Mouse (Mus musculus) cerebellum, postnatal 36 days (tissue): Measurements from ENCODE around the gene Cyb5r1.

ENCODE experiments used
- DNase-seq, 2 experiments: peaks; one replicate each; pipeline ENCODE4 v3.0.0; 2021 to 2022; ENCODE audit warnings: mixed read lengths in 2 of 2

The Cyb5r1 gene

DNA sequence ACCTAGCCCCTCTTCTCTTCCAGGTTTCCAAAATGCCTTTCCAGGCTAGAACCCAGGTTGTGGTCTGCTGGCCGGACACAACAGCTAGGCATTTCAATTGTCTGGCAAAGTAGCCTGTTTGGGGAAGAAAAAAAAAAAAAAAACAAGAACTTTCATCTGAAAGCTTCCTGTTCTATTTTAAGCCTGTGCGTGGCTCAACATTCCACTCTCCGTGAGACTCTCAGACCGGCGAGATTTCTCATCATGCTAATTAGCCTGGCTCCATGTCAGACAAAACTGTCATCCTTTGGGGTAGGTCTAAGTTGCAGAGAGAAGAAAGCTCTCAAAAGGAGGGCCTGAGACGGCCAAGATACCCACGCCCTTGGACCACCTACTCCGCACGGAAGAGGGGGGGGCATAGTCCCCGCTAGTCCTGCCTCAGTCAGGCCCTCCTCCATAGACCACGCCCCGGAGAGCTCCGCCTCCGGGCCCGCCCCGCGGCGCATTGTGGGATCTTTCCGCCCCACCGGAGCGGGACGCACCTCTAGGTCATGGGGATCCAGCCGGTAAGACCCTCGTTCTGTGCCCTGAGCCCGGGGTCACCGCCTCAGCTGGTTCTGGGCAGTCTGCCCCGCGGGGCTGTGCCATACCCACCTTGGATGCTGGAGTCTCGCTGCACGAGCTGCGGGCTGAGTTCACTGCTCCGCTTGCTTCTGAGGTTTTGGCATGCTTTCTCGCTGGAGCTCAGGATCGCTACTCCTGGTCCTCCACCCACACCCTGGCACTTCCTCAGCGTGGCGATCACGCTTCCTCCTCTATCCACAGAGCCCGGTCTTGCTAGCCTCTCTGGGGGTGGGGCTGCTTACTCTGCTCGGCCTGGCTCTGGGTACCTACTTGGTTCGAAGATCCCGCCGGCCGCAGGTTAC lies at the start of gene Cyb5r1:
Gene Cyb5r1, plus strand, starts transcription at position 51 of the 905 bp plus-strand sequence.
- peak; percentile 59 to 68 for DNase-seq

DNA sequence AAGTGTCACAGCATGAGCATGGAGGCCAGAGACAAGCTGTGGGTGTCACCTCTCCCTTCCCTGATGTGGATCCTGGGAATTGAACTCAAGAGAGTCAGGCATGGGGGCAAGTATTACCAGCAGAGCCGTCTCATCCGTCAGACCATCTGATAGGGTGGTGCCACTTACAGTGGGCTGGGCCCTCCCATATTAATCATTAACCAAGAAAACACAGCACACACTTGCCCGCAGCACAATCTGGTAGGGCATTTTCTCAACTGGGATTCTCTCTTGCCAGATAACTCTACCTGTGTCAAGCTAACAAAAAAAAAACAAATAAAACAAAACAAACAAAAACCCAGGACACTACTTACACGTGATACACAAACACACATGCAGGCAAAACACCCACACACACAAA lies 47.9 kb upstream of the Cyb5r1 start:
- DNase-seq: no peak

- DNase-seq: no peak
Observed at GRCm38 (mm10) chr1:134360656-134361055, 44.7 kb upstream of the Cyb5r1 start.

- DNase-seq: no peak
Observed at GRCm38 (mm10) chr1:134361195-134361856, 44.0 kb upstream of the Cyb5r1 start.

DNA sequence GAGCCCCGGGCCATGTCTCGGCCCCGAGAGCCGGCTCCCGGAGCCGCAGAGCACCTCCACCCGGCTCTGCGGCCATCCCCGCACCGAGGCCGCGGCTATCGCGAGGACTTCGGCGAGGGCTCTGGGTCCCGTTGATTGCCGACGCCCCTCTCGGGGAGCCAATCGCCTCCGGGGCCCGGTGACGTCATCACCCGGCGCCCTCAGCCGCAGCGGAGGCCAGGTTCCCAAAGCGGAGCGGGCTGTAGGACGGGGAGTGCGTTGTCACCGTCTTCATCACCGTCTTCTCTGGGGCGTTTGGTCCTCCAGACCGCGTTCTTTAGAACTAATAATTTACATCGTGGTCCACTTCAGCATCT lies 43.5 kb upstream of the Cyb5r1 start, which contains the start of gene Tmem183a:
Gene Tmem183a, minus strand, starts transcription at position 123 of the 356 bp plus-strand sequence.
- DNase-seq: peak; percentile 96 to 99

GRCm38 (mm10) chr1:134363194-134363593 lies 42.2 kb upstream of the Cyb5r1 start:
- no peak for DNase-seq

GRCm38 (mm10) chr1:134365491-134365890 lies 39.9 kb upstream of the Cyb5r1 start:
- no peak for DNase-seq

GRCm38 (mm10) chr1:134368777-134369337 lies 36.5 kb upstream of the Cyb5r1 start:
- DNase-seq: peak; percentile 53 to 59

- no peak for DNase-seq
Observed at GRCm38 (mm10) chr1:134374124-134374523, 31.2 kb upstream of the Cyb5r1 start.

GRCm38 (mm10) chr1:134381051-134381450 lies 24.3 kb upstream of the Cyb5r1 start:
- no peak for DNase-seq

- no peak for DNase-seq
Observed at GRCm38 (mm10) chr1:134381795-134382625, 23.3 kb upstream of the Cyb5r1 start.

GRCm38 (mm10) chr1:134384581-134384980 lies 20.8 kb upstream of the Cyb5r1 start:
- DNase-seq: no peak

- DNase-seq: no peak
Observed at GRCm38 (mm10) chr1:134385176-134385575, 20.2 kb upstream of the Cyb5r1 start.

GRCm38 (mm10) chr1:134385666-134386065 lies 19.7 kb upstream of the Cyb5r1 start, which contains the start of gene 4933406M09Rik:
Gene 4933406M09Rik (plus strand): TSS chr1:134385940.
- no peak for DNase-seq

GRCm38 (mm10) chr1:134393827-134394226 lies 11.5 kb upstream of the Cyb5r1 start:
- DNase-seq: no peak

GRCm38 (mm10) chr1:134398210-134398609 lies 7.1 kb upstream of the Cyb5r1 start:
- DNase-seq: no peak

GRCm38 (mm10) chr1:134399735-134400134 lies 5.6 kb upstream of the Cyb5r1 start:
- no peak for DNase-seq

GRCm38 (mm10) chr1:134406414-134406771 lies 1.0 kb downstream of the Cyb5r1 start:
- no peak for DNase-seq

GRCm38 (mm10) chr1:134408080-134408479 lies 2.7 kb downstream of the Cyb5r1 start:
- DNase-seq: no peak

GRCm38 (mm10) chr1:134411706-134412629 lies 6.6 kb downstream of the Cyb5r1 start:
- no peak for DNase-seq

DNA sequence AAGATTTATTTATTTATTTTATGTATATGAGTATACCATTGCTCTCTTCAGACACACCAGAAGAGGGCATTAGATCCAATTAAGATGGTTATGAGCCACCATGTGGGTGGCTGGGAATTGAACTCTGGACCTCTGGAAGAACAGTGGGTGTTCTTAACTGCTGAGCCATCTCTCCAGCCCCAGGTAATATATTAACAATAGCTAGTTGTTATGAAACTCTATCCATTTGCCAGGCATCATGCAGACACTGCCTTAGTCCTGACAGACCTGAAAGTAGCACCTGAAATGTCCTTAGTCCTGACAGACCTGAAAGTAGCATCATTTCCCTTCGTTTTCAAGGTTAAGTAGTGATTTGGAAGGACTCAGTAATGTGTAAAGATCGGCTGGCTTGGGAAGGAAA lies 8.7 kb downstream of the Cyb5r1 start:
- DNase-seq: no peak
